Mouse (Mus musculus): ENCODE results near the gene Dbt. TPM values are rescaled to one million over a fixed set of nuclear protein-coding genes. Genes with fewer than 3 reads are reported as not detected.
"Not testable (repeated sequence)": the region's sequence is repeated elsewhere in the genome, so short reads cannot be mapped to it uniquely, and the experiment has no call there.

Dbt gene
- polyA plus RNA-seq, 2 experiments, result 5.8 to 10.0 TPM

DNA sequence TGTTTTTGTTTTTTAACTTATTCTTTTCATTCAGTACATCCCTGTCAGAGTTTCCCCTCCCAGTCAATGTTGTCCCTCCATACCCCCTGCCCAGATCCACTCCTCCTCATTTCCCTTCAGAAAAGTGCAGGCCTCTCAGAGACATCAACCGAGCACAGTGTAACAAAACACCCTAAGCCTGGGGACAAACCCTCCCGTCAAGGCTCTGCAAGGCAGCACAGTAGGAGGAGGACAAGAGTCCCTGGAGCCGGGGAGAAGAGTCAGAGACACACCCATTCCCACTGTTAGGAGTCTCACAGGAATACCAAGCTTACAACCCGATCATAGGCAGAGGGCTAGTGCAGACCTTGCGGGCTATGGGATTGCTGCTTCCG, 24.3 kb downstream of the Dbt start:
- no peaks in the 10 kb centered on the region for H3K27me3 ChIP-seq (ENCODE audit: control insufficient read depth, insufficient read depth, low read length)
- no peaks in the 10 kb centered on the region for H3K9me3 ChIP-seq (ENCODE audit: control insufficient read depth, low read length)
- peaks cover 0 to 6% of the 10 kb centered on the region in 2 experiments; a peak in 2 of 4 replicates for H3K4me1 ChIP-seq (replicated peaks; ENCODE audit: control insufficient read depth in 2 of 2, insufficient read depth in 2 of 2, low read length in 1 of 2)
- ATAC-seq (ENCODE audit: insufficient read depth) (no peak), DNase-seq (ENCODE audit: low read depth in 3 of 3, low spot score in 3 of 3) (no peak)
- TF ChIP-seq EP300 (IDR thresholded peaks at IDR 0.05; ENCODE audit: low read depth) (no peak), CTCF (IDR thresholded peaks at IDR 0.05; ENCODE audit: low read depth) (no peak)
- H3K4me3 ChIP-seq (ENCODE audit: insufficient read depth in 1 of 2, low read depth in 2 of 2, low read length in 2 of 2), result no peak overlapping the region
- no peak overlapping the region for H3K4me2 ChIP-seq (ENCODE audit: low read depth)
- H3K27ac ChIP-seq, result no peak overlapping the region
- H3K9ac ChIP-seq (replicated peaks), result no peak overlapping the region
- 71% methylated on average over 6 of the region's 6 CpGs for WGBS (ENCODE audit: insufficient replicate concordance)
- no peaks in the 10 kb centered on the region for H3K36me3 ChIP-seq (replicated peaks; ENCODE audit: control insufficient read depth, insufficient read depth, low read depth)

GRCm38 (mm10) chr3:116542070-116542469, 29.2 kb downstream of the Dbt start:
- Histone ChIP-seq H3K9ac (replicated peaks) (no peak overlapping the region), H3K36me3 (replicated peaks; ENCODE audit: control insufficient read depth, insufficient read depth, low read depth) (no peaks in the 10 kb centered on the region), H3K4me3 (ENCODE audit: insufficient read depth in 1 of 2, low read depth in 2 of 2, low read length in 2 of 2) (no peak overlapping the region), H3K4me1 (replicated peaks; ENCODE audit: control insufficient read depth in 2 of 2, insufficient read depth in 2 of 2, low read length in 1 of 2) (peaks cover 0 to 3% of the 10 kb centered on the region in 2 experiments; a peak in 1 of 4 replicates), H3K27me3 (ENCODE audit: control insufficient read depth, insufficient read depth, low read length) (no peaks in the 10 kb centered on the region), H3K27ac (no peak overlapping the region), H3K9me3 (ENCODE audit: control insufficient read depth, low read length) (no peaks in the 10 kb centered on the region), H3K4me2 (ENCODE audit: low read depth) (no peak overlapping the region)
- DNase-seq (ENCODE audit: low read depth in 3 of 3, low spot score in 3 of 3), result no peak
- 41% methylated on average over 2 of the region's 2 CpGs for WGBS (ENCODE audit: insufficient replicate concordance)
- TF ChIP-seq EP300 (IDR thresholded peaks at IDR 0.05; ENCODE audit: low read depth) (no peak), CTCF (IDR thresholded peaks at IDR 0.05; ENCODE audit: low read depth) (no peak)
- ATAC-seq (ENCODE audit: insufficient read depth), result no peak

DNA sequence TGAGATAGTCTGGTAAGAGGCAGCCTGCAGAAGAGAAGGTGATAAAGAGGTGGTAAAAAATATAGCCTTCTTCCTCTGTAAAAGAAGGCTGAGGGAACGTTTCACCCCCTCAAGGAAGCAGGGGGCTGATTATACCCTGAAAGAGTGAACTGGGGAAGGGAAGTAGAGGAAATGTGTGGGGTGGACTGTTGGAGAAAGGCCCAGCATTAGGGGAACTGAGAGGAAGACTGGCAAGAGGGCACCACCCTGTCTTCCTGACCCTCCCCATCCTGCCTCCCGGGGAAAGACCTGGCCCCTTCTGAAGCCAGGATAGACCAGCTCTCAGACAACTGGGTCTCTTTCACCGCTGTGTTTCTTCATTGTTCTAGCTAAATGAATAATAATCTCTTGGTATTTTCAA, 29.7 kb downstream of the Dbt start:
- TF ChIP-seq CTCF (IDR thresholded peaks at IDR 0.05; ENCODE audit: low read depth), result no peak
- H3K36me3 ChIP-seq (replicated peaks; ENCODE audit: control insufficient read depth, insufficient read depth, low read depth), result no peaks in the 10 kb centered on the region
- DNase-seq (ENCODE audit: low read depth in 3 of 3, low spot score in 3 of 3), result no peak
- H3K9ac ChIP-seq (replicated peaks), result no peak overlapping the region
- H3K9me3 ChIP-seq (ENCODE audit: control insufficient read depth, low read length), result no peaks in the 10 kb centered on the region
- no peak overlapping the region for H3K4me3 ChIP-seq (ENCODE audit: insufficient read depth in 1 of 2, low read depth in 2 of 2, low read length in 2 of 2)
- H3K4me2 ChIP-seq (ENCODE audit: low read depth), result no peak overlapping the region
- ATAC-seq (ENCODE audit: insufficient read depth), result no peak
- H3K27me3 ChIP-seq (ENCODE audit: control insufficient read depth, insufficient read depth, low read length), result no peaks in the 10 kb centered on the region
- 18% methylated on average over 3 of the region's 3 CpGs for WGBS (ENCODE audit: insufficient replicate concordance)
- no peak overlapping the region for H3K27ac ChIP-seq
- peaks cover 0 to 3% of the 10 kb centered on the region in 2 experiments; a peak in 1 of 4 replicates for H3K4me1 ChIP-seq (replicated peaks; ENCODE audit: control insufficient read depth in 2 of 2, insufficient read depth in 2 of 2, low read length in 1 of 2)

DNA sequence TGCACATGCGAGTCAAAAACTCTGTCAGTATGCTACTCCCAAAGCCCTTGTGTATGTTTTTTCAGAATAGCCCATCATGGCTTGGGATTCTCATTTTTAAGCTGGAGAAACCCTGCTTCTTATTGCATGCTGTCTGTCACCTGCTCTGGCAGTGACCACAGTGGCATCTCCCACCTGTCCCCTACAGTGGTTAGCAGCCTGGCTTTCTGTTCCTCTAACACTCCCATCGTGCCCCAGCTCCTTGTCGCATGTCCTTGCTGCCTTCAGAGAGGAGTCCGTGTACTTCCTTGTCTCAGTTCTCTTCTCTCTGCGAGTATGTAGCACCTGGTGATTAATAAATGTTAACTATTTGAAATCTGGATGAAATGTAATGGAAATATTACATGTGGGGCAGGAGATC, 34.6 kb downstream of the Dbt start:
- 75% methylated on average over 5 of the region's 5 CpGs for WGBS (ENCODE audit: insufficient replicate concordance)
- no peak for TF ChIP-seq CTCF (IDR thresholded peaks at IDR 0.05; ENCODE audit: low read depth)
- TF ChIP-seq EP300 (IDR thresholded peaks at IDR 0.05; ENCODE audit: low read depth), result no peak
- H3K27ac ChIP-seq, result no peak overlapping the region
- H3K4me3 ChIP-seq (ENCODE audit: insufficient read depth in 1 of 2, low read depth in 2 of 2, low read length in 2 of 2), result no peak overlapping the region
- no peak for ATAC-seq (ENCODE audit: insufficient read depth)
- no peaks in the 10 kb centered on the region for H3K27me3 ChIP-seq (ENCODE audit: control insufficient read depth, insufficient read depth, low read length)
- H3K36me3 ChIP-seq (replicated peaks; ENCODE audit: control insufficient read depth, insufficient read depth, low read depth), result no peaks in the 10 kb centered on the region
- H3K9me3 ChIP-seq (ENCODE audit: control insufficient read depth, low read length), result no peaks in the 10 kb centered on the region
- no peak for DNase-seq (ENCODE audit: low read depth in 3 of 3, low spot score in 3 of 3)
- H3K4me1 ChIP-seq (replicated peaks; ENCODE audit: control insufficient read depth in 2 of 2, insufficient read depth in 2 of 2, low read length in 1 of 2), result no peaks in the 10 kb centered on the region
- H3K9ac ChIP-seq (replicated peaks), result no peak overlapping the region
- no peak overlapping the region for H3K4me2 ChIP-seq (ENCODE audit: low read depth)

- no peaks in the 10 kb centered on the region for H3K4me1 ChIP-seq (replicated peaks; ENCODE audit: control insufficient read depth in 2 of 2, insufficient read depth in 2 of 2, low read length in 1 of 2)
- TF ChIP-seq CTCF (IDR thresholded peaks at IDR 0.05; ENCODE audit: low read depth) (no peak), EP300 (IDR thresholded peaks at IDR 0.05; ENCODE audit: low read depth) (no peak)
- H3K9ac ChIP-seq (replicated peaks), result no peak overlapping the region
- DNase-seq (ENCODE audit: low read depth in 3 of 3, low spot score in 3 of 3), result no peak
- 81% methylated on average over 5 of the region's 5 CpGs for WGBS (ENCODE audit: insufficient replicate concordance)
- no peak overlapping the region for H3K4me2 ChIP-seq (ENCODE audit: low read depth)
- no peak overlapping the region for H3K4me3 ChIP-seq (ENCODE audit: insufficient read depth in 1 of 2, low read depth in 2 of 2, low read length in 2 of 2)
- no peaks in the 10 kb centered on the region for H3K9me3 ChIP-seq (ENCODE audit: control insufficient read depth, low read length)
- no peak overlapping the region for H3K27ac ChIP-seq
- no peaks in the 10 kb centered on the region for H3K36me3 ChIP-seq (replicated peaks; ENCODE audit: control insufficient read depth, insufficient read depth, low read depth)
- ATAC-seq (ENCODE audit: insufficient read depth), result no peak
- no peaks in the 10 kb centered on the region for H3K27me3 ChIP-seq (ENCODE audit: control insufficient read depth, insufficient read depth, low read length)
Observed at GRCm38 (mm10) chr3:116551362-116551761, 38.5 kb downstream of the Dbt start.

DNA sequence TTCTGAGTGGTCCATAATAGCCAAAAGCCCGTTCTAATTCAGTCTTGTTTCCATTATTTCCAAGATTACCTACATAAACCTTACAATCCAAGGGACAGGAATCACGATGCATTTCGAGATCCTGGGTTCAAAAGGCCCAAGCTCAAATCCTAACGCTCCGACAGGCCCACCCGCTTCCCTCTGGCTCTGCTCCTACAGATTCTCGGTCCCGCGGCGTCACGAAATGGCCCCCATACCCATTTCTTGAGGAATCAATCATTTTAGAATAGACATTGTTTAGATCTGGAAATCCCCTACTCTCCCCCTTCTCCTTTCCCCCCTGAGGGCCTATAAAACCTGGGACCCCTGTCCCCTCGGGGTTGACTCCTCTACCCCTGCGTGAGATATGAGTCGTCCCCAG, 48.4 kb downstream of the Dbt start:
- not testable (repeated sequence) for H3K4me3 ChIP-seq (ENCODE audit: insufficient read depth in 1 of 2, low read depth in 2 of 2, low read length in 2 of 2); H3K9ac ChIP-seq (replicated peaks); ATAC-seq (ENCODE audit: insufficient read depth); H3K27ac ChIP-seq; H3K36me3 ChIP-seq (replicated peaks; ENCODE audit: control insufficient read depth, insufficient read depth, low read depth); H3K27me3 ChIP-seq (ENCODE audit: control insufficient read depth, insufficient read depth, low read length); H3K9me3 ChIP-seq (ENCODE audit: control insufficient read depth, low read length); H3K4me2 ChIP-seq (ENCODE audit: low read depth); DNase-seq (ENCODE audit: low read depth in 3 of 3, low spot score in 3 of 3)
- WGBS (ENCODE audit: insufficient replicate concordance), result 92% methylated on average over 13 of the region's 14 CpGs
- peaks cover 8 to 21% of the 10 kb centered on the region in 2 experiments for H3K4me1 ChIP-seq (replicated peaks; ENCODE audit: control insufficient read depth in 2 of 2, insufficient read depth in 2 of 2, low read length in 1 of 2)

All from liver, embryonic 14.5 days (tissue).